Mouse (Mus musculus) C2C12 (cell line): ENCODE measurements around the gene Safb. TPM values are rescaled to one million over a fixed set of nuclear protein-coding genes. Genes with fewer than 3 reads are reported as not detected.

Experiments used
- H3K27me3 ChIP-seq: one replicate; pipeline ENCODE4 v1.6.1; 2011; ENCODE audit not compliant: control insufficient read depth, insufficient read depth, insufficient read length
- H3K36me3 ChIP-seq: one replicate; pipeline ENCODE4 v1.6.1; 2011; ENCODE audit not compliant: control insufficient read depth, insufficient read depth
- H3K4me3 ChIP-seq: one replicate; pipeline ENCODE4 v1.5.1; 2011; ENCODE audit warnings: mild to moderate bottlenecking, control low read depth; ENCODE audit not compliant: poor library complexity, insufficient read depth, severe bottlenecking
- H3K79me2 ChIP-seq: one replicate; pipeline ENCODE4 v1.6.1; 2011; ENCODE audit not compliant: control insufficient read depth, insufficient read depth
- H3K79me3 ChIP-seq: one replicate; pipeline ENCODE4 v1.6.1; 2011; ENCODE audit warnings: low read depth, control low read depth
- H3ac ChIP-seq: one replicate; pipeline ENCODE3; 2011; ENCODE audit warnings: low read depth; ENCODE audit not compliant: control insufficient read depth, insufficient read length
- CEBPB ChIP-seq: IDR thresholded peaks from one replicate; pipeline ENCODE4 v1.6.1; 2011; ENCODE audit warnings: low read depth, mild to moderate bottlenecking, control low read depth, moderate library complexity
- CTCF ChIP-seq: IDR thresholded peaks from one replicate; pipeline ENCODE4 v1.5.1; 2011; ENCODE audit not compliant: control insufficient read depth, insufficient read depth, insufficient read length
- FOSL1 ChIP-seq: IDR thresholded peaks from one replicate; pipeline ENCODE4 v1.8.0; 2011; ENCODE audit warnings: mild to moderate bottlenecking, low read length; ENCODE audit not compliant: poor library complexity, insufficient read depth, severe bottlenecking
- MAX ChIP-seq: IDR thresholded peaks from one replicate; pipeline ENCODE4 v1.6.1; 2011; ENCODE audit warnings: mild to moderate bottlenecking, control low read depth
- MYOD1 ChIP-seq: IDR thresholded peaks from one replicate; pipeline ENCODE4 v1.6.1; 2011; ENCODE audit warnings: low read depth; ENCODE audit not compliant: control insufficient read depth, insufficient read length
- MYOG ChIP-seq: IDR thresholded peaks from one replicate; pipeline ENCODE4 v1.6.1; 2011; ENCODE audit not compliant: control insufficient read depth, insufficient read length; ENCODE audit errors: extremely low read depth
- USF1 ChIP-seq: IDR thresholded peaks from one replicate; pipeline ENCODE4 v1.6.1; 2011; ENCODE audit warnings: low read depth, mild to moderate bottlenecking, control low read depth, moderate library complexity
- polyA plus RNA-seq: library from polyadenylated mRNA; unstranded; fragments of >200 nt; fragmentation: generic; extraction: Trizol; gene quantifications from one replicate; pipeline ENCODE4 v1.2.1, GENCODE M21; 2012; ENCODE audit warnings: missing spikeins

The Safb gene
- polyA plus RNA-seq, 1 experiment: 69.7 TPM

DNA sequence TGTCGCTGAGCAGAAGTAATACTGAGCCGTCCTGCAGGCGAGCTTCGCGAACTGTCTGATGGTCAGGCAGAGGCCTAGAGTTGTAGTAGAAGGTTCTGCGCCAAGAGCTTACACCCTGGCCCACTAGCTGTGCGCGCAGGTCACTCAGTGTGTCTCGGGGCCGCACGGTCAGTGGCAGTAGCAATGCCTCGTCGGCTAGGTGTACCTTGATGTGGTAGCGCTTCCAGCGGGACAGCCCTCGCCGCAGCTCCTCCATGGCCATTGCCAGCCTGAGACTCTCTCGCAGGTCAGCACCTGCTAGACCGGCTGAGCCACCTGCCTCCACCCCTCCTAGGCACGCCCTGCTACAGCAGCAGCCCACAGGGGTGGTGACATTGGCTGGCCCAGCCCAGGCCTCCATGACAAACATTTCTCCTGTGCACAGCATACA is 30.5 kb upstream of the Safb start, which contains the start of gene Gm20219:
Gm20219 (minus strand) TSS at position 266 of the 430 bp plus-strand sequence.
- no peak for TF ChIP-seq MYOG
- no peak for TF ChIP-seq USF1
- no peak for TF ChIP-seq CEBPB
- TF ChIP-seq FOSL1: no peak
- TF ChIP-seq CTCF: no peak
- TF ChIP-seq MYOD1: no peak
- no peak for TF ChIP-seq MAX
- no peak within 1 kb of the TSS for H3ac ChIP-seq
- no peaks in the 10 kb centered on the region for H3K27me3 ChIP-seq
- H3K4me3 ChIP-seq: no peak within 1 kb of the TSS
- H3K79me2 ChIP-seq: no peaks in the 10 kb centered on the region
- H3K36me3 ChIP-seq: peaks cover 8% of the 10 kb centered on the region
- no peaks in the 10 kb centered on the region for H3K79me3 ChIP-seq

DNA sequence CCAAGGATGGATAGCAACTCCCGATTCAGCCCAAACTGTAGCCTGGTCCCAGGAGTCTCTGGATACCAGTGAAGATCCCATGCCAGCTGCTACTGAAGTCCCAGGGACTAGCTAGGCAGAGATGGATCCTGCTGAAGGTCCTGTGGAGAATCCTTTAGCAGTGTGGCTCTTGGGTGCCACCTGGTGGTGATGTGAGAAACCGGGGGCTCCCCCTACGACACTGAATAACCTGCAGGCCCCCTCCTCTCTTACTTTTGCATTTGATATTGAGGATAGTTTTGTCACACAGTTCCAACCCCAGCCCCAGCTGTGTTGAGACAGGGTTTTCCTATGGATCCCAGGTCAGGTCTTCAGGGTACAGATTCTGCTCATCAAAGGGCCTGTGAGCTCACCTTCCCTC is 26.2 kb upstream of the Safb start:
- TF ChIP-seq CTCF (peak; percentile 35), MYOG (no peak)
- Histone ChIP-seq H3K79me3 (no peaks in the 10 kb centered on the region), H3K27me3 (no peaks in the 10 kb centered on the region), H3K79me2 (no peaks in the 10 kb centered on the region), H3K4me3 (no peak overlapping the region), H3K36me3 (peaks cover 34% of the 10 kb centered on the region), H3ac (no peak overlapping the region)

DNA sequence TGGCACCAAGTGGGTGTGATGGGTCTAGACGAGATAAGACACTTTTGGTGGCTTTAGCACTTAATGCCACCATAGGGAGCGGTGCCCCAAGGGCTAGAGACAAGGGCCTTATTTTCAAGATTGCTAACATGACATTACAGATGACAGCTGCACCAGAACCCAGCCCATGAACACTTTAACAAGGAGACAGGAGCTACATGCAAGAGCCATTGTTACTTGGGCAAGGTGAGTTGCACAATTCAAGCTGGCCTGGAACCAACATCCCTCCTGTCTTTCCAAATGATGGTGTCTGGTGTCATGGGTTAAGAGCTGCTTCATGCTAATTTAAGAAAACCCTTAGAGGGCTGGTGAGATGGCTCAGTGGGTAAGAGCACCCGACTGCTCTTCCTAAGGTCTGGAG is 25.2 kb upstream of the Safb start:
- no peaks in the 10 kb centered on the region for H3K79me3 ChIP-seq
- TF ChIP-seq MAX: no peak
- TF ChIP-seq CEBPB: peak; percentile 56
- no peak for TF ChIP-seq FOSL1
- no peak overlapping the region for H3ac ChIP-seq
- no peaks in the 10 kb centered on the region for H3K27me3 ChIP-seq
- H3K4me3 ChIP-seq: no peak overlapping the region
- H3K36me3 ChIP-seq: peaks cover 44% of the 10 kb centered on the region
- H3K79me2 ChIP-seq: no peaks in the 10 kb centered on the region

DNA sequence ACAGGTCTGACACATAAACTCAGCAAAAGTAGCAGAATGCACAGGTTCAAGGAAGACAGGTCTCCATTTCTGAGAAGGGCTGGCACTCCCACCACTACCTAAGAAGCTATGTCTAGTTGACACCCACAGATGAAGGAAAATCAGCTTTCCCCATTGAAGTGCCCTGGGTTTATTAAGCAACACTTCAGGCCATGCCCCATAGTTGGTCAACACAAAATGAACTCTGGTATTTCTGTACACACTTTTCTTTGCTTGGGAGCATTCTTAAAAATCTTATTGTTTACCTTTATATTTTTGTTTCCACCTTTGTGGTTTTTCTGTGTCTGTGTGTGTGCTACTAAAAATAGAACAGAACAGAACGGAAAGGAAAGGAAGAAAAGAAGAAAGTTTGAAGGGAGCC is 24.5 kb upstream of the Safb start:
- Histone ChIP-seq H3K79me3 (no peaks in the 10 kb centered on the region), H3K79me2 (no peaks in the 10 kb centered on the region)
- TF ChIP-seq MYOG (no peak), CTCF (no peak), CEBPB (no peak), MAX (no peak), FOSL1 (no peak), MYOD1 (no peak), USF1 (no peak)

DNA sequence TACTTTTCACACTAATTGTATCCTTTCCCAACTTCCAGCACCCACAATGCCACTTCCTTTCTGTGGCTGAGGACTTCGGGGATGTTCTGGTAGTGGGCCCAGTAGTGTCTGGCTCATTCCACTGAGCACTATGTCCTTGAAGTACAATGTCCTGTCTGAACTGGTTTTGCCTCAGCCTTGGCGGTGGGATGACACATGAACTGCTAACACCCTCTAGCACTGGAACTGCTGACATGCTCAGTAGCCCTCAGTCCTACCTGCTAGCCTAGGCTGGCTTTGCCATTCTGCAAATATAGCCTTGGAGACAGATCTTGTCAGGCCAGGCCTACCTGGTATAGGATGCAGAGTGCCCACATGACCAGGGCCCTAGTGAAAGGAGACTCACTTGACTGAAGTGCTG is 22.8 kb upstream of the Safb start:
- H3K4me3 ChIP-seq: no peak overlapping the region
- H3K79me3 ChIP-seq: no peaks in the 10 kb centered on the region
- H3K27me3 ChIP-seq: no peaks in the 10 kb centered on the region
- no peak overlapping the region for H3ac ChIP-seq
- H3K36me3 ChIP-seq: peaks cover 65% of the 10 kb centered on the region
- TF ChIP-seq CTCF (no peak), MYOG (no peak), MYOD1 (no peak), USF1 (no peak), MAX (no peak), CEBPB (no peak)
- no peaks in the 10 kb centered on the region for H3K79me2 ChIP-seq

More for the DNA sequence above, 24.5 kb upstream of the Safb start:
- Histone ChIP-seq H3K27me3 (no peaks in the 10 kb centered on the region), H3K36me3 (peaks cover 48% of the 10 kb centered on the region), H3K4me3 (no peak overlapping the region), H3ac (no peak overlapping the region)

DNA sequence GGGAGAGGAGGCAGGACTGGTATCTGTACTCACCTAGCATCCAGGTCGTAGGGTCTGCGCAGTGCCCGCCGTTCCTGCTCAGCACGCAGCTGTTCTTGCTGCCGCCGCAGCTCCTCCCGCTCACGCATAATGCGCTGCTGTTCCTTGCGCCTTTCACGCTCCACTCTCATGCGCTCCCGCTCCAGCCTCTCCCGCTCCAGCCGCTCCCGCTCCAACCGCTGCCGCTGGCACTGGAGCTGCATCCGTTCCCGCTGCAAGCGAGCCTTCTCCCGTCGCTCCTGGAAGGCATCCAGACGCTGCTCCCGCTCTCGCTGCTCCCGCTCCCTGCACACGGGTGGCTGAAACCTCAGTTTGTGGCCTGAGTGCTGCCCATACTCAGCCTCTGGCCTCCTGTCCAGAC is 18.3 kb upstream of the Safb start:
- Histone ChIP-seq H3K79me3 (no peaks in the 10 kb centered on the region), H3K4me3 (no peak overlapping the region), H3K79me2 (no peaks in the 10 kb centered on the region), H3K27me3 (no peaks in the 10 kb centered on the region), H3K36me3 (peaks cover 94% of the 10 kb centered on the region), H3ac (no peak overlapping the region)
- TF ChIP-seq MYOG (no peak), MAX (no peak), CEBPB (no peak), USF1 (no peak), MYOD1 (no peak), CTCF (no peak), FOSL1 (no peak)
